ENCODE assay signal across 24 mouse cellular contexts in genomic region chr7:29230560-29230959, GRCm38 (mm10). TPM values are rescaled to one million over a fixed set of nuclear protein-coding genes. Genes with fewer than 3 reads are reported as not detected.
A peak's percentile ranks its signal among the peaks of the same experiment; 100 is the strongest.
DNase-seq lines count a peak whose midpoint lies in the region; ATAC-seq and TF ChIP-seq lines count a peak whose summit lies in the region.
"Had no signal": no experiment of that assay in that cellular context is flagged by ENCODE, and none has a peak within 500 bp of the region (broad histone marks: within the 10 kb centered on the region; RNA-seq: fewer than 3 reads in every experiment).

No protein-coding gene starts in this region.

- WGBS in heart, embryonic 12.5 days: 23% methylated on average over 3 of the region's 3 CpGs
- 31% methylated on average over 3 of the region's 3 CpGs for WGBS in heart, postnatal 0 days
- 42% methylated on average over 3 of the region's 3 CpGs for WGBS in lung, postnatal 0 days

- no peak for DNase-seq in heart, adult 18-20 months
- no peak for DNase-seq in heart, postnatal 0 days (ENCODE audit: low spot score)
- DNase-seq in heart, postnatal 4 days: no peak
- no peak for DNase-seq in lung, postnatal 0 days (ENCODE audit: low spot score)
- no peak for DNase-seq in lung, postnatal 36 days
- no peak for DNase-seq in adrenal gland, postnatal 10 days
- DNase-seq: adrenal gland, postnatal 25 days; cerebellum, adult 2 months; cerebellum, postnatal 10 days; gastrocnemius, postnatal 10 days; heart, adult 2 months; heart, postnatal 36 days had no signal

- H3K36me3 ChIP-seq in heart, embryonic 12.5 days: peaks cover 2% of the 10 kb centered on the region; the same call in 1 of the 2 replicates
- 0 out of 2 replicates have a peak, but pooled peaks cover 4% of the 10 kb centered on the region for H3K36me3 ChIP-seq in heart, postnatal 0 days (replicated peaks; ENCODE audit: control insufficient read depth, insufficient read depth, low read length)
- no peaks in the 10 kb centered on the region for H3K36me3 ChIP-seq in lung, postnatal 0 days (ENCODE audit: insufficient read depth, low read length)
- H3K36me3 ChIP-seq: embryonic facial prominence, embryonic 12.5 days; forebrain, embryonic 12.5 days; hindbrain, embryonic 12.5 days had no signal

- peak overlapping the region; percentile 86; the same call in 1 of the 2 replicates for H3K4me2 ChIP-seq in heart, embryonic 12.5 days
- peak overlapping the region; percentile 91; the same call in 1 of the 2 replicates for H3K4me2 ChIP-seq in heart, postnatal 0 days (ENCODE audit: low read depth, low read length)
- peak overlapping the region; percentile 12; the same call in 1 of the 2 replicates for H3K4me2 ChIP-seq in lung, postnatal 0 days (replicated peaks; ENCODE audit: low read depth, low read length)
- H3K4me2 ChIP-seq: embryonic facial prominence, embryonic 12.5 days; forebrain, embryonic 12.5 days; hindbrain, embryonic 12.5 days had no signal

- no peak for TF ChIP-seq CTCF in heart, postnatal 0 days (IDR thresholded peaks at IDR 0.05; ENCODE audit: low read depth)
- TF ChIP-seq CTCF in lung, postnatal 0 days (IDR thresholded peaks at IDR 0.05): no peak

- no peak for TF ChIP-seq EP300 in heart, postnatal 0 days (IDR thresholded peaks at IDR 0.05; ENCODE audit: low read depth)
- peak; percentile 50; the same call in 1 of the 2 replicates for TF ChIP-seq EP300 in lung, postnatal 0 days (IDR thresholded peaks at IDR 0.05)

- no peak overlapping the region for H3K4me3 ChIP-seq in heart, embryonic 12.5 days
- no peak overlapping the region for H3K4me3 ChIP-seq in heart, postnatal 0 days (ENCODE audit: low read depth, low read length)
- no peak overlapping the region for H3K4me3 ChIP-seq in lung, postnatal 0 days (ENCODE audit: low read depth, low read length)
- H3K4me3 ChIP-seq in brown adipose tissue, adult 24 weeks (ENCODE audit: insufficient read depth, low read depth, low read length): no peak overlapping the region
- H3K4me3 ChIP-seq: embryonic facial prominence, embryonic 12.5 days; forebrain, embryonic 12.5 days; heart, adult 2 months; hindbrain, embryonic 12.5 days had no signal

- H3K4me1 ChIP-seq in heart, embryonic 12.5 days (replicated peaks): peaks cover 22% of the 10 kb centered on the region
- H3K4me1 ChIP-seq in heart, postnatal 0 days (ENCODE audit: control insufficient read depth, insufficient read depth): peaks cover 9% of the 10 kb centered on the region
- no peaks in the 10 kb centered on the region for H3K4me1 ChIP-seq in lung, postnatal 0 days (ENCODE audit: insufficient read depth, low read depth, low read length)
- H3K4me1 ChIP-seq in brown adipose tissue, adult 24 weeks (ENCODE audit: control insufficient read depth, insufficient read depth, insufficient read length, low read length): no peaks in the 10 kb centered on the region

- ATAC-seq in heart, embryonic 12.5 days (ENCODE audit: insufficient number of reproducible peaks, low FRiP score): no peak
- ATAC-seq in heart, postnatal 0 days (ENCODE audit: insufficient read depth, low read depth): no peak
- no peak for ATAC-seq in lung, postnatal 0 days
- ATAC-seq: activated CD4-positive, CD25-positive, alpha-beta regulatory T cell, adult 4 months; forebrain, embryonic 16.5 days; hindbrain, embryonic 16.5 days; inflammation-experienced regulatory T-cells, adult 6 months; intestine, postnatal 0 days; Patski had no signal

- no peaks in the 10 kb centered on the region for H3K9me3 ChIP-seq in heart, embryonic 12.5 days (replicated peaks)
- no peaks in the 10 kb centered on the region for H3K9me3 ChIP-seq in heart, postnatal 0 days (replicated peaks; ENCODE audit: control insufficient read depth, low read length)
- no peaks in the 10 kb centered on the region for H3K9me3 ChIP-seq in lung, postnatal 0 days (ENCODE audit: low read length)
- H3K9me3 ChIP-seq: embryonic facial prominence, embryonic 12.5 days; forebrain, embryonic 12.5 days; hindbrain, embryonic 12.5 days had no signal

- peaks cover 25% of the 10 kb centered on the region for H3K27me3 ChIP-seq in heart, embryonic 12.5 days (replicated peaks)
- 0 out of 2 replicates have a peak, but pooled peaks cover 11% of the 10 kb centered on the region for H3K27me3 ChIP-seq in heart, postnatal 0 days (ENCODE audit: control insufficient read depth, insufficient read depth, low read length)
- no peaks in the 10 kb centered on the region for H3K27me3 ChIP-seq in lung, postnatal 0 days (replicated peaks; ENCODE audit: insufficient read depth, low read length)
- H3K27me3 ChIP-seq: CH12.LX had no signal

- no peak overlapping the region for H3K9ac ChIP-seq in heart, embryonic 12.5 days
- H3K9ac ChIP-seq in heart, postnatal 0 days (replicated peaks; ENCODE audit: low read depth, low read length): no peak overlapping the region
- H3K9ac ChIP-seq in lung, postnatal 0 days (replicated peaks; ENCODE audit: low read depth): no peak overlapping the region
- H3K9ac ChIP-seq: embryonic facial prominence, embryonic 12.5 days; forebrain, embryonic 12.5 days; hindbrain, embryonic 12.5 days had no signal

- peak overlapping the region; percentile 60; the same call in 1 of the 2 replicates for H3K27ac ChIP-seq in heart, embryonic 12.5 days (ENCODE audit: poor library complexity, severe bottlenecking)
- peak overlapping the region; percentile 85; the same call in 1 of the 2 replicates for H3K27ac ChIP-seq in heart, postnatal 0 days (ENCODE audit: low read depth)
- no peak overlapping the region for H3K27ac ChIP-seq in lung, postnatal 0 days (ENCODE audit: low read length)
- H3K27ac ChIP-seq in brown adipose tissue, adult 24 weeks (replicated peaks; ENCODE audit: low read depth, low read length): peak overlapping the region; percentile 28; the same call in 1 of the 2 replicates
- H3K27ac ChIP-seq: embryonic facial prominence, embryonic 12.5 days; forebrain, embryonic 12.5 days; heart, adult 2 months; hindbrain, embryonic 12.5 days had no signal

RNA-seq across cellular contexts. Expression of gene Kcnk6, which starts 1.8 kb away (rescaled TPM):
- 3.4 and 4.3 TPM in 2 replicates for polyA plus RNA-seq in heart, embryonic 12.5 days (2016; fragmentation: Nextera tagmentation; extraction: Ambion mirVana)
- 1 to 10 TPM; 2.7 to 2.9 TPM for total RNA-seq in heart, adult 18-20 months (2021)
- total RNA-seq in heart, postnatal 0 days (2014; rRNA removed; ENCODE audit: low replicate concordance): 6.3 and 27.4 TPM in 2 replicates
- polyA plus RNA-seq in heart, postnatal 0 days (2015; fragmentation: Nextera tagmentation; extraction: Ambion mirVana): 0.88 and 0.96 TPM in 2 replicates
- 1 to 10 TPM; 5.3 to 5.7 TPM for total RNA-seq in heart, postnatal 4 days (2021)
- 2.2 and 2.4 TPM in 2 replicates for polyA plus RNA-seq in lung, postnatal 0 days (2015; fragmentation: Nextera tagmentation; extraction: Ambion mirVana)
- 1.3 and 1.6 TPM in 2 replicates for polyA plus RNA-seq in brown adipose tissue, adult 24 weeks (2012; ENCODE audit: insufficient read depth, insufficient read length, missing spikeins)
- 1 to 10 TPM; 3.7 to 4.6 TPM for total RNA-seq in adrenal gland, postnatal 10 days (2021)
- polyA plus RNA-seq: Patski had no signal

RNA-seq across cellular contexts. Expression of gene Yif1b, which starts 7.6 kb away (rescaled TPM):
- 99.4 and 104 TPM in 2 replicates for polyA plus RNA-seq in heart, embryonic 12.5 days (2016; fragmentation: Nextera tagmentation; extraction: Ambion mirVana)
- 10 to 100 TPM; 66.3 to 69.2 TPM for total RNA-seq in heart, adult 18-20 months (2021)
- 174 and 194 TPM in 2 replicates for total RNA-seq in heart, postnatal 0 days (2014; rRNA removed; ENCODE audit: low replicate concordance)
- polyA plus RNA-seq in heart, postnatal 0 days (2015; fragmentation: Nextera tagmentation; extraction: Ambion mirVana): 121 and 125 TPM in 2 replicates
- 10 to 100 TPM; 81.5 to 82.5 TPM for total RNA-seq in heart, postnatal 4 days (2021)
- polyA plus RNA-seq in lung, postnatal 0 days (2015; fragmentation: Nextera tagmentation; extraction: Ambion mirVana): 93.9 and 96.2 TPM in 2 replicates
- polyA plus RNA-seq in brown adipose tissue, adult 24 weeks (2012; ENCODE audit: insufficient read depth, insufficient read length, missing spikeins): 72.2 and 79.7 TPM in 2 replicates
- 10 to 100 TPM; 77.2 to 81.7 TPM for total RNA-seq in adrenal gland, postnatal 10 days (2021)

RNA-seq across cellular contexts. Expression of gene Catsperg1, which starts 16.7 kb away (rescaled TPM):
- polyA plus RNA-seq in heart, embryonic 12.5 days (2016; fragmentation: Nextera tagmentation; extraction: Ambion mirVana): 0.38 and 0.44 TPM in 2 replicates
- total RNA-seq in heart, adult 18-20 months (2021): under 1 TPM in 1 of 2 experiments, not detected in 1; 0.89 TPM
- 1.2 TPM in 1 of 2 replicates, not detected in the other for total RNA-seq in heart, postnatal 0 days (2014; rRNA removed; ENCODE audit: low replicate concordance)
- 0.14 TPM in 2 replicates for polyA plus RNA-seq in heart, postnatal 0 days (2015; fragmentation: Nextera tagmentation; extraction: Ambion mirVana)
- total RNA-seq in heart, postnatal 4 days (2021): under 1 TPM; 0.56 to 0.60 TPM
- 0.81 and 1.00 TPM in 2 replicates for polyA plus RNA-seq in lung, postnatal 0 days (2015; fragmentation: Nextera tagmentation; extraction: Ambion mirVana)
- 0.58 TPM in 1 of 2 replicates, not detected in the other for polyA plus RNA-seq in brown adipose tissue, adult 24 weeks (2012; ENCODE audit: insufficient read depth, insufficient read length, missing spikeins)
- total RNA-seq in adrenal gland, postnatal 10 days (2021): under 1 TPM; 0.42 to 0.61 TPM
- polyA plus RNA-seq: Patski had no signal

RNA-seq across cellular contexts. Expression of gene 2200002D01Rik, which starts 17.7 kb away (rescaled TPM):
- polyA plus RNA-seq in heart, embryonic 12.5 days (2016; fragmentation: Nextera tagmentation; extraction: Ambion mirVana): 9.2 and 11.7 TPM in 2 replicates
- total RNA-seq in heart, adult 18-20 months (2021): 1 to 10 TPM in 1 of 2 experiments, under 1 TPM in 1; 0.77 to 1.6 TPM
- total RNA-seq in heart, postnatal 0 days (2014; rRNA removed; ENCODE audit: low replicate concordance): 0.42 and 1.5 TPM in 2 replicates
- polyA plus RNA-seq in heart, postnatal 0 days (2015; fragmentation: Nextera tagmentation; extraction: Ambion mirVana): 11.8 and 14.0 TPM in 2 replicates
- total RNA-seq in heart, postnatal 4 days (2021): 1 to 10 TPM; 4.4 to 8.1 TPM
- 123 and 134 TPM in 2 replicates for polyA plus RNA-seq in lung, postnatal 0 days (2015; fragmentation: Nextera tagmentation; extraction: Ambion mirVana)
- polyA plus RNA-seq in brown adipose tissue, adult 24 weeks (2012; ENCODE audit: insufficient read depth, insufficient read length, missing spikeins): 2.5 TPM in 1 of 2 replicates, not detected in the other
- total RNA-seq in adrenal gland, postnatal 10 days (2021): 1 to 10 TPM; 2.0 to 2.4 TPM

RNA-seq across cellular contexts. Expression of gene Psmd8, which starts 50.1 kb away (rescaled TPM):
- polyA plus RNA-seq in heart, embryonic 12.5 days (2016; fragmentation: Nextera tagmentation; extraction: Ambion mirVana): 221 and 225 TPM in 2 replicates
- 100 to 1,000 TPM; 119 to 124 TPM for total RNA-seq in heart, adult 18-20 months (2021)
- 296 and 383 TPM in 2 replicates for total RNA-seq in heart, postnatal 0 days (2014; rRNA removed; ENCODE audit: low replicate concordance)
- polyA plus RNA-seq in heart, postnatal 0 days (2015; fragmentation: Nextera tagmentation; extraction: Ambion mirVana): 250 and 255 TPM in 2 replicates
- total RNA-seq in heart, postnatal 4 days (2021): 100 to 1,000 TPM; 184 to 188 TPM
- polyA plus RNA-seq in lung, postnatal 0 days (2015; fragmentation: Nextera tagmentation; extraction: Ambion mirVana): 234 and 250 TPM in 2 replicates
- polyA plus RNA-seq in brown adipose tissue, adult 24 weeks (2012; ENCODE audit: insufficient read depth, insufficient read length, missing spikeins): 302 and 383 TPM in 2 replicates
- total RNA-seq in adrenal gland, postnatal 10 days (2021): 100 to 1,000 TPM; 214 to 221 TPM

Comparison
In these comparisons a context has a peak if more than half of its experiments do, and no peak if none do; other contexts are left out.
1. H3K4me2 ChIP-seq: peak in every context shown above with its lines; median percentile 91 in heart, postnatal 0 days; 86 in heart, embryonic 12.5 days; 12 in lung, postnatal 0 days.